Mouse (Mus musculus): Measurements from ENCODE around the gene Arid5b. TPM values are rescaled to one million over a fixed set of nuclear protein-coding genes. Genes with fewer than 3 reads are reported as not detected.

Arid5b gene
- total RNA-seq, 1 experiment from 2014 or later, result 34.3 TPM

- no peak for DNase-seq
These were observed 8.8 kb downstream of the Arid5b start for GRCm38 (mm10) chr10:68269789-68270188.

DNA sequence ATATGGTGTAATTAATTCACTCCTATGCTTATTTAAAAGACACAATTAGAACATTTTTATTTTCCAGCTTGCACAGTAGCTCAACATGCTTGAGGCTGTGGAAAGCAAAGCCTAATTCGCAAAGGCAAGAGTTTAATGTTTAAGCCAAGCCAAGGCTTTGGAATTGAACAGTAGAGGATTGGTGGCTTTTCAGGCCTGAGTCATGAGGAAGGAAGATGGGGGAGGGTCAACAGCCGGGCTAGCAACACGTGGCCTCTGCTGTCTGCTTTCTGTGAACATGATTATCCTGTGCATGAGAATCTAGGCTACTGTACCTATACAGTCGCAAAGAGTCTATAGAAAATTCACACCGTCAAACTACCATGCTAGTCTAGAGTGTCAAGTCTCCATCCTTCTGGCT, 9.9 kb downstream of the Arid5b start:
- DNase-seq, result no peak

GRCm38 (mm10) chr10:68263969-68264688, 14.4 kb downstream of the Arid5b start:
- DNase-seq, result no peak

GRCm38 (mm10) chr10:68263296-68263968, 15.1 kb downstream of the Arid5b start:
- no peak for DNase-seq

GRCm38 (mm10) chr10:68259601-68260000, 18.9 kb downstream of the Arid5b start:
- peak; percentile 30 for DNase-seq

- DNase-seq, result no peak
These were observed 21.0 kb downstream of the Arid5b start for GRCm38 (mm10) chr10:68257358-68258056.

GRCm38 (mm10) chr10:68256134-68256533, 22.4 kb downstream of the Arid5b start:
- no peak for DNase-seq

GRCm38 (mm10) chr10:68253452-68254117, 25.0 kb downstream of the Arid5b start:
- no peak for DNase-seq

DNA sequence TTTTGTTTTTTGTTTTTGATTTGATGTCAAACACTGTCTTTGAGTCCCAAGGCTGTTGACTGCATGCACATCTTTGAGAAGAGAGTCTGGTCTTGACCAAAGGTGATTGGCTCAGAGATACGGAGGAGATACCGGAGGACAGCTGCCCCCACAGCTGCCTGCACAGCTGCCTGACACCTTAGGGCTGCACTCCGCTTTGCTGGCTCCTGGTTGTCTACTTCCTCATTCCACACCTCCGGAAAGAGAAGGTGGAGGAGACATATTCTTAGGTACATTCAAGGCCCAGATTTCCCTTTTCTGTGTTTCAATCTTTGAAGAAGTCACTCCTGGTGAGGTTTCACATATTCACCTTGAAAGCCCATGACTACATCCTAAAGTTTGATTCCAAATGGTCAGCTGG, 25.9 kb downstream of the Arid5b start:
- DNase-seq, result no peak

DNA sequence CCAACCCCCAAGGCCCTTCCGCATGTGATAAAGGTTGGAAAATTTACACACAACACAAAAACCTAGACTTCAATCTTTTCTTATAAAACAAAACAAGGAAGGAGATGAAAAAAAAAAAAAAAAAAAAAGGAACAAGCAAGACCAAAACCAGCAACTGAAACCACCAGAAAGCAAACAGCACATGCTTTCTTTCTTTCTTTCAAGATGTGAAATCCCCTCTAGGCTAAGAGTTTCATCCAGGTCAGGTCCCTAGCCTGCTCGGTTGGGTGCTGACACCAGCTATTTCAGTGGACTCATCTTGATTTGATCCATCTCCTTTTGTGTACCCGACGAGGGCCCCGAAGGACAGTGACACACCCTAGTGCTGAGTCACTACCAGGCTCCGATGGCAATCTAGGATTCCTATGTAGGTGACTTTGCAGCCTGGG, 29.2 kb downstream of the Arid5b start:
- DNase-seq, result peak; percentile 55

DNA sequence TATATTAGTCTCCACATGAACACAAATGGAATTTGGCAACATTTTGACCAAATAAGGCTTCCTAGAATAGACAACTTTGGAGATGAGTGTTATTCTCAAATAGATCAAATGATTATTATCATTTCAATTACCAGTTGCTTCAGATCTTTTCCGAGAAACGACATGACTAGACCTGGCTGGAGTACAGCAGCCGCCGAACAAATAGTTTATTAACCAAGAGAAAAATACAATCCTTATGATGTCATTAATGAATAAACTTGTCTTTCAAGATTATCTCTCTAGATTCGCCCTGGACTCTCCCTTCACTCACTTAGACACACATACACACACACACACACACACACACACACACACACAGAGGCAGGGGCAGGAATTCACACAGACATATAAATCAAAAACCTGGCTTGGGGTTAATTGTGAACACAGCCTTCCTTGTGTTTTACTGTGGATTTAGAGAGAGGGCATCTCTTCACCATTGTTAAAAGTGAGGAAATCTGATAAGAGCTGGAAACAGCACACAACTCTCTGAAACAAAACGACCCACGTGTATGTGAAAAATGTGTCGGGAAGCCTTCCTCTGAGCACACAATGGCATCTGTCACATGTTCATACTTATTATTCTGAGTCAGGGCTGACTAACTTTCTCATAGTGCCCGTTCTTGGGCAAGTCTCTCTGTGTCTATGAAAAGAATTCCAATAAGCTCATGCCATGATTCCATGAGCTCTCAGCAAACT, 30.1 kb downstream of the Arid5b start:
- DNase-seq, result peak; percentile 24

GRCm38 (mm10) chr10:68247490-68248280, 30.9 kb downstream of the Arid5b start:
- no peak for DNase-seq

DNA sequence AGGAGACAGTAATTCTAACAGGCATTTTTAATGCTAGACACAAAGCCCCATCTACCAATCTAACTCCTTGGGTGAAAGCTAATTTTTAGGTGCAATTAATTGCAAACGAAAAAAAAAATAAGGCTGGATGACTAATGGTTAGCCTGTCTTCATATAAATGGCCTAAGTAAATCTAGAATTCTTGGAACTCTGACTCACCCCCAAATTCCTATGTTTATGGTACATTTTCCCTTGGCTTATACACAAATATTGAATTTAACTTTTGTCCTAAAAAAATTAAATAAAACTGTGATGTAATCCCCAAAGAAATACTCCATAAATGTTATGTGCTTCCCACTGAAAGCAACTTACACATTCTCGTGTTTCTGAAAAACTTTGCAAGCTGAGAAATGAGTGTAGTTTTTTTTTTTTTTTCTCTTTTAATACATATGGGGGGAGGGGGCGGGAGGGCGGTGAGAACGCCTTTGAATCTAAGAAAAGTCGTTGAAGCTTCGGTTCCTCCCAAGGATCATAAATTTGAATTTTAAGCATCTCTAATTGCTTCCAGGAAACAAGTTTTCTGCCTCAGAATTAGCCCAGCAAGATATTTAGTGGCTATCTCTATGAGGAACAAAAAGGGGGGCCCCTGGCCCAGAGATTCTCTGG, 31.8 kb downstream of the Arid5b start:
- DNase-seq, result no peak

DNA sequence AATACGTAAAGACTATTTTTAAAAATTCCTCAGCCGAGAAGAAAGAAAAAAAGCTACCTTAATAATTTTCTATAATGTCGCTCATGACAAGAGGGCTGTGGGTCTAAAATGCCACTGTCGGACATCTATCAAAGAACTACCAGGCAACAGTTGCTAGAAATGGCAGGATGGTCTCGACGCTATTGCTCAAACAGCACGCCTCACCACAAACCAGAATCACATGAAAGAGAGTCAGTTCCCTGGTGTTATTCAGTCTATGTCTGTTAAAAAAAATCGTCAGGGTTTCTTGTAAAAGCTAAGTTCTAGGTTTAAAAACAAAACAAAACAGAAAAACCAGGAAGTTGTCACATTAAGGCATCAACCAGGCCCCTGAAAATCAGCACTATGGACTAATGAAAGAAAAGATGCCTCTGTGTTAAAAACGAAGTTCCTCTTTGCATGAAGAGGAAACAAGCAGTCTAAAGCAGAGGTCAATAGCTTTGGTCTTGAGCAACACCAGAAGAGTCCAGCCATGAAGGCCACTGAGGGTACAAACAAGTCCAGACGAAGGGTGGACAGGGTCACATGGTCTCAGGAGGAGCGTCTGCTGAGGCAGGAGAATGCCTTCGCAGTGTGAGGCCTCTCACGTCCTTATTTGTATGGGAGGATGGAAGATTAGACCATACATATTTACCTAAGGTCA, 37.6 kb downstream of the Arid5b start:
- no peak for DNase-seq

- DNase-seq, result no peak
These were observed 38.3 kb downstream of the Arid5b start for GRCm38 (mm10) chr10:68240094-68240803.

GRCm38 (mm10) chr10:68239426-68240070, 39.0 kb downstream of the Arid5b start:
- no peak for DNase-seq

GRCm38 (mm10) chr10:68238707-68239425, 39.7 kb downstream of the Arid5b start:
- peak; percentile 21 for DNase-seq

- no peak for DNase-seq
These were observed 40.4 kb downstream of the Arid5b start for GRCm38 (mm10) chr10:68238182-68238581.

All from adrenal gland, postnatal 14 days (tissue).